Mouse (Mus musculus) heart, embryonic 11.5 days (tissue): ENCODE data around the gene Rnf31. TPM values are rescaled to one million over a fixed set of nuclear protein-coding genes. Genes with fewer than 3 reads are reported as not detected.

Experiments
- ATAC-seq: fragments of 200-750 bp; cut with Nextera tagmentation; replicated peaks from 2 replicates; pipeline ENCODE4 v1.8.0; 2017; ENCODE audit warnings: moderate library complexity; ENCODE audit not compliant: insufficient number of reproducible peaks, low FRiP score, low TSS enrichment
- H3K27ac ChIP-seq: fragments of 300-500 bp; sonication (generic); 2 replicates; pipeline ENCODE4 v1.5.1; 2014; ENCODE audit warnings: mild to moderate bottlenecking, low read depth, low read length
- H3K27me3 ChIP-seq: fragments of 300-500 bp; sonication (generic); 2 replicates; pipeline ENCODE4 v1.6.1; 2014; ENCODE audit warnings: mild to moderate bottlenecking, low read length, mixed read lengths; ENCODE audit not compliant: control insufficient read depth, insufficient read depth
- H3K36me3 ChIP-seq: fragments of 300-500 bp; sonication (generic); 2 replicates; pipeline ENCODE4 v1.6.1; 2014; ENCODE audit warnings: mild to moderate bottlenecking, low read length, moderate library complexity, mixed read lengths; ENCODE audit not compliant: control insufficient read depth, insufficient read depth
- H3K4me1 ChIP-seq: fragments of 300-500 bp; sonication (generic); 2 replicates; pipeline ENCODE4 v1.6.1; 2014; ENCODE audit warnings: low read length; ENCODE audit not compliant: control insufficient read depth, insufficient read depth
- H3K4me2 ChIP-seq: fragments of 300-500 bp; sonication (generic); 2 replicates; pipeline ENCODE4 v1.6.1; 2014; ENCODE audit warnings: mild to moderate bottlenecking, moderate library complexity
- H3K4me3 ChIP-seq: fragments of 300-500 bp; sonication (generic); 2 replicates; pipeline ENCODE4 v1.5.1; 2014; ENCODE audit warnings: low read depth, low read length
- H3K9ac ChIP-seq: fragments of 300-500 bp; sonication (generic); 2 replicates; pipeline ENCODE4 v1.6.1; 2014; ENCODE audit warnings: mild to moderate bottlenecking, low read depth, low read length, moderate library complexity
- H3K9me3 ChIP-seq: fragments of 300-500 bp; sonication (generic); replicated peaks from 2 replicates; pipeline ENCODE4 v1.6.1; 2016; ENCODE audit warnings: low read length; ENCODE audit not compliant: control insufficient read depth
- WGBS: fragments of 180-500 bp; shearing (Covaris S2); extraction: QIAGEN DNeasy Blood & Tissue Kit; methylation state at CpG from one replicate; pipeline ENCODE4 v1.1.7; 2014; ENCODE audit not compliant: insufficient replicate concordance; 5-methylcytosine and 5-hydroxymethylcytosine counted together
- polyA plus RNA-seq: library from polyadenylated mRNA; unstranded; fragments of >200 nt; fragmentation: Nextera tagmentation; extraction: Ambion mirVana; gene quantifications from 2 replicates; pipeline ENCODE4 v1.2.1, GENCODE M21; 2014

Gene Rnf31
- polyA plus RNA-seq, 1 experiment from 2014 or later = 13.0 TPM

DNA sequence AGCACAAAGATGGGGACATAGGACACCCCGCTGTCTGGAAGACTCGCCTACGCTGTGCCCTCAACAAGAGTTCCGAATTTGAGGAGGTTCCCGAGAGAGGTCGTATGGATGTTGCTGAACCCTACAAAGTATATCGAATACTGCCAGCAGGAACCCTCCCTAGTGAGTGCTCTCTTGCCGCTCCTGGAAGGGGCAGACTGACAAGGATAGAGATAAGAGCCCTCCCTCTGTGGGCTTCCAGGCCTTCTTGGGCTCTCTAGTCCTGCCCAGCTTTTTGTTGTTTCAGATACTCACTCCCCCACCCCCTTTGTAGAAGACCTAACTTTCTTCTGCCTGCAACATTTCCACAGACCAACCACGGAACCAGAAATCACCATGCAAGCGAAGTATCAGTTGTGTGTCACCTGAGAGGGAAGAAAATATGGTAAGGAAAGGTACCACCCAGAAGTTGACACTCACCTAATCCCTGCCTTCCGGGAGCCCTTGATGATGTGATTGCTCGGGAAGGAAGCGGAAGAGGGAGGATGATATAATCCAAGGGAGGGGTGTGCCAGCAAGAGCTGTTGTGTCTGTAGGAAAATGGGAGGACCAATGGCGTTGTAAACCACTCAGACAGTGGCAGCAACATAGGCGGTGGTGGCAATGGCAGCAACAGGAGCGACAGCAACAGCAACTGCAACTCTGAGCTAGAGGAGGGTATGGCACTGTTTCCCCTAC lies 14.4 kb downstream of the Rnf31 start:
- H3K9me3 ChIP-seq = no peaks in the 10 kb centered on the region
- H3K27me3 ChIP-seq = no peaks in the 10 kb centered on the region
- H3K36me3 ChIP-seq = peaks cover 32% of the 10 kb centered on the region
- WGBS = 77% methylated on average over 16 of the region's 16 CpGs
- peaks cover 11% of the 10 kb centered on the region; the same call in 1 of the 2 replicates for H3K4me1 ChIP-seq
- H3K9ac ChIP-seq = no peak overlapping the region
- H3K27ac ChIP-seq = no peak overlapping the region
- no peak overlapping the region for H3K4me2 ChIP-seq
- H3K4me3 ChIP-seq = no peak overlapping the region
- ATAC-seq = no peak

DNA sequence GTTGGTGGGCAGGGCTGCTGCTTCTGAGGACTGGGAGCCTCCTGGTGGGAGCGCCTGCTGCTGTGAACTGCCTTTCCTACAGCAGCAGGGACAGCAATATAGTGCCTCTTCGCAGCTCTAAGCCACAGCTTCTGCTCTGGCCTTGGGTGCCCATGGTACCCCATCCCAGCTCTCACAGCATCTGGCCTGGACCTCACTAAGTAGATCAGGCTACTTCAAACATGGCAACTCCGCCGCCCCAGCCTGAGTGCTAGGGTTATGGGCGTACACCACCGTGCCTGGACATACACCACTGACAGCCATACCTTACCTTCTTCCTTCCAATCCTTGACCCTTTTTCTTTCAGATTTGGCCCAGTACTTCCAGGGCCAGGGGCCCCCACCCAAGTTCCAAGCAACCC lies 16.8 kb downstream of the Rnf31 start:
- ATAC-seq = no peak

DNA sequence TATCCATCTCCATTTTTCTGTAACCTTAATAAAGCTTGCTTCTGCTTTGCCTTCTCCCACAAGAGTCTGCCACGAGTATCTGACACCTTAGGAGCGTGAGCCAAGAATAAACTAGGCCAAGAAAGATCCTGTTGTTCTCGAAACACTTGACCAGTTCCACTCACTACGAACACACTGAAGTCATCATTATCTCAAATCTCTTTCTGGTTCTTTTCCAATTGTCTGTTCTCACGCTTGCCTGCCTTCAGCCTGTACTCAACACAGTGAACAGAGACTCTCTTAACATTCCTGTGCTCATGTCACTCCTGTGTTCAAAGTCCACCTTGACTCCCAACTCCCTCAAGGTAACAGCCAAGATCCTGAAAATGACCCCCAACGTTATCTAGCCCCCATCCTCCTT lies 21.8 kb downstream of the Rnf31 start:
- H3K4me1 ChIP-seq = 0 out of 2 replicates have a peak, but pooled peaks cover 12% of the 10 kb centered on the region
- H3K9me3 ChIP-seq = no peaks in the 10 kb centered on the region
- peaks cover 7% of the 10 kb centered on the region; the same call in 1 of the 2 replicates for H3K36me3 ChIP-seq
- no peak overlapping the region for H3K9ac ChIP-seq
- H3K4me3 ChIP-seq = no peak overlapping the region
- 0 out of 2 replicates have a peak overlapping the region, but pooled peaks have one; percentile 18 for H3K27ac ChIP-seq
- H3K27me3 ChIP-seq = no peaks in the 10 kb centered on the region
- no peak for ATAC-seq
- WGBS = 38% methylated on average over 6 of the region's 6 CpGs
- H3K4me2 ChIP-seq = no peak overlapping the region

More for the DNA sequence above, 16.8 kb downstream of the Rnf31 start:
- Histone ChIP-seq H3K4me3 (no peak overlapping the region), H3K9ac (no peak overlapping the region), H3K36me3 (peaks cover 17% of the 10 kb centered on the region), H3K4me1 (peaks cover 14% of the 10 kb centered on the region; the same call in 1 of the 2 replicates), H3K4me2 (no peak overlapping the region), H3K27me3 (no peaks in the 10 kb centered on the region), H3K9me3 (no peaks in the 10 kb centered on the region), H3K27ac (no peak overlapping the region)
- WGBS = 87% methylated on average over 6 of the region's 6 CpGs

DNA sequence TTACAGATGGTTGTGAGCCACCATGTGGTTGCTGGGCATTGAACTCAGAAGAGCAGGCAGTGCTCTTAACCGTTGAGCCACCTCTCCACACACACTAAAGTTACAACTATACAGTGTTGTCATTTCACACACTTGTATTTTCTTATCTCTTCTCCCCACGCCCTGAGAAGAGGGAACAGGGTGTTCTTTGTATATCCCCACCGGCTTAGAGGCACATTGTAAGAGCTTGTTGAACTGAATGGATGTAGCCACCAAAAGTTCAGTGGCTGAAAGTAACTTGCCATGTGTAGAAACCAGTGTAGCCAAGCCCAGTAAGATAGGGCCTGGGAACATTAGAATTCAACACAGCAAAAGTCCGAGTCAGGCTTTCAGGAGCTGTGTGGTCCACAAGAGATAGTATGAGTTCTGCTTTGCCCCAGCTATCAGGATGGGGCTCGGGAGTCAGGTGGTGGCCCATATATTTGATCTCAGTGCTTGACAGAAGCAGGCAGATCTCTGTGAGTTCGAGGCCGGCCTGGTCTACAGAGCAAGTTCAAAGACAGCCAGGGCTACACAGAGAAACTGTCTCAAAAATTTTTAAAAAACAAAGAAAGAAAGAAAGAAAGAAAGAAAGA lies 23.2 kb downstream of the Rnf31 start:
- Histone ChIP-seq H3K9ac (no peak overlapping the region), H3K4me2 (no peak overlapping the region), H3K27me3 (no peaks in the 10 kb centered on the region), H3K4me3 (no peak overlapping the region), H3K36me3 (no peaks in the 10 kb centered on the region), H3K9me3 (no peaks in the 10 kb centered on the region), H3K4me1 (peaks cover 17% of the 10 kb centered on the region; the same call in 1 of the 2 replicates), H3K27ac (no peak overlapping the region)
- ATAC-seq = no peak
- 63% methylated on average over 7 of the region's 7 CpGs for WGBS

DNA sequence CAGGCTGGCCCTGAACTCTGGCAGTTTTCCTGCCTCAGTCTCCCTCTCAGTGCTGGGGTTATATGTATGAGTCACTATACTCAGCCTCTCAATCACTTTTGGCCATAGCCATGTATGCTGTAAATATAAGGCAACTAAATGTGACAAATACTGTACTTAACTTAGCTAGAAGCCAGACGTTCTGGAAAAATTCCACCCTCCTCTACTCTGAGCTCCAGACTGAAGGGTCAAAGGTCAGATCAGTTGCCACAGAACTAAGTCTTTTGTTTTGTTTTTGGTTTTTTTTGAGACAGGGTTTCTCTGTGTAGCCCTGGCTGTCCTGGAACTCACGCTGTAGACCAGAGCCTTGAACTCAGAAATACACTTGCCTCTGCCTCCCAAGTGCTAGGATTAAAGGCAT lies 24.4 kb downstream of the Rnf31 start:
- 52% methylated on average over 2 of the region's 2 CpGs for WGBS
- no peak overlapping the region for H3K4me3 ChIP-seq
- peaks cover 17% of the 10 kb centered on the region; the same call in 1 of the 2 replicates for H3K4me1 ChIP-seq
- H3K9me3 ChIP-seq = no peaks in the 10 kb centered on the region
- H3K9ac ChIP-seq = no peak overlapping the region
- ATAC-seq = no peak
- H3K27ac ChIP-seq = no peak overlapping the region
- H3K4me2 ChIP-seq = no peak overlapping the region
- no peaks in the 10 kb centered on the region for H3K27me3 ChIP-seq
- H3K36me3 ChIP-seq = no peaks in the 10 kb centered on the region

DNA sequence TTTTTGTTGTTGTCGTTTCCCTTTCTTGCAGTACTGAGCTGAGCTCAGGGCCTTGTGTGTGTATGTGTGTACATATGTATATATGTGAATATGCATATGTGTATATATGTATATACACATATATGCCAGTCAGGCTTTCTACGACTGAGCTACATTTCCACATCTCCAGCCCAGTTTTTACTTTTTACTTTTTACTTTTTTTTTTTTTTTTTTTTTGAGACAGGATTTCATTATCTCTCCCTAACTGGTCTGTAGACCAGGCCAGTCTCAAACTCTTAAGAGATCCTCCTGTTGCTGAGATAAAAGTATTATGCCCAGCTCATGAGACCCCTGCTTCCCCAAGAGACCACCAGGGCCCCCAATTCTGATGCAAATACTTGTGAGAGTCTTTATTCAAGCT lies 25.3 kb downstream of the Rnf31 start:
- H3K4me3 ChIP-seq = no peak overlapping the region

DNA sequence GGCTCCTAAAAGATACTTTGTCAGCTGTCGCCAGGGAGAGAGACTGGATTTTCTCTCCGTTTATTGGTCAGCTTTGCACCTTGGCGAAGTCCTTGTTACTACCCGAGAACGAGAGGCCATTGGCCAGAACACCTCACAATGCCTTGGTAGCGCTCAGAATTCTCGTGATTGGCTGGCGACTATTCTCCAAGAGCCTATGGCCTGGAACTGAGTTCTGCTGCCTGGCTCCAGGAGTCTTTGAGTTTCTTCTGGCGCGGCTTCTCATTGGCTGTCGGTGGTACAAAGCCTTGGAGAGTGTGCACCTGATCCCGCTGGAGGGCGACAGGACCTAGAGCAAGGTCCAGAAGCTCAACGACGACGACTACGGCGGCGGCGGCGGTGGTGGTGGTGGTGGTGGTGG lies 26.3 kb downstream of the Rnf31 start, which contains the start of gene Rec8:
Gene Rec8, plus strand, starts transcription at position 216 of the 400 bp plus-strand sequence.
- H3K4me2 ChIP-seq = peak within 1 kb of the TSS; percentile 57
- WGBS = 9% methylated on average over 21 of the region's 21 CpGs
- peak within 1 kb of the TSS; percentile 35 for H3K4me3 ChIP-seq
- no peak within 1 kb of the TSS for H3K27ac ChIP-seq
- ATAC-seq = peak; percentile 71
- no peaks in the 10 kb centered on the region for H3K9me3 ChIP-seq
- H3K36me3 ChIP-seq = no peaks in the 10 kb centered on the region
- H3K27me3 ChIP-seq = no peaks in the 10 kb centered on the region
- peaks cover 14% of the 10 kb centered on the region; the same call in 1 of the 2 replicates for H3K4me1 ChIP-seq
- H3K9ac ChIP-seq = peak within 1 kb of the TSS; percentile 56; the same call in 1 of the 2 replicates

More for the DNA sequence above, 25.3 kb downstream of the Rnf31 start:
- Histone ChIP-seq H3K9ac (no peak overlapping the region), H3K27me3 (no peaks in the 10 kb centered on the region), H3K9me3 (no peaks in the 10 kb centered on the region), H3K27ac (no peak overlapping the region), H3K4me1 (peaks cover 17% of the 10 kb centered on the region; the same call in 1 of the 2 replicates), H3K36me3 (no peaks in the 10 kb centered on the region), H3K4me2 (no peak overlapping the region)
- 77% methylated on average over 2 of the region's 2 CpGs for WGBS
- ATAC-seq = no peak

DNA sequence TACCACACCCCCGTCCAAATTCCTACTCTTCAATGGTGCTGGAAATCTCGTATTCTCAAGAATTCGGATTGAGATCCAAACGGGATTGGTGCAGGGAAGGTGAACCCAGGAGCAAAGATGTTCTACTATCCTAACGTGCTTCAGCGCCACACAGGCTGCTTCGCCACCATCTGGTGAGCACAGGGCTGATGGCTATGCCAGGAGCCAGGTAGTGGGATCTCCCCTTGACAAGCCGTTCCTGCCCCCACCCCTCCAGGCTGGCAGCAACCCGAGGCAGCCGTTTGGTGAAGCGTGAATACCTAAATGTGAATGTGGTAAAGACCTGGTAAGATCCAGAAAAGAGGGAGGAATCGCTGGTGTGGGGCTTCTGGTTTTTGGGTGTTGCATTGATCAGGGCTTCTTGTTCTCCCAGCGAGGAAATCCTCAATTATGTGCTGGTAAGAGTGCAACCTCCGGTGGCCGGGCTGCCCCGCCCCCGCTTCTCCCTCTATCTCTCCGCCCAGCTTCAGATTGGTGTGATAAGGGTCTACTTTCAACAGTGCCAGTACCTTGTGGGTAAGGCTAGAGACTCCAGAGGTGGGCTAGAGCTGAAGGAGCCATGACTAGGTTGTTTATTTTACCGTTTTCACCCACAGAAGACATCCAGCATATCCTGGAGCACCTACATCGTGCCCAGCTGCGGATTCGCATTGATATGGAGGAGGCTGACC lies 27.1 kb downstream of the Rnf31 start:
- no peaks in the 10 kb centered on the region for H3K27me3 ChIP-seq
- peaks cover 14% of the 10 kb centered on the region; the same call in 1 of the 2 replicates for H3K4me1 ChIP-seq
- peak overlapping the region; percentile 35 for H3K4me3 ChIP-seq
- ATAC-seq = no peak
- peak overlapping the region; percentile 57 for H3K4me2 ChIP-seq
- WGBS = 33% methylated on average over 22 of the region's 22 CpGs
- no peaks in the 10 kb centered on the region for H3K9me3 ChIP-seq
- H3K9ac ChIP-seq = peak overlapping the region; percentile 56; the same call in 1 of the 2 replicates
- H3K27ac ChIP-seq = no peak overlapping the region
- no peaks in the 10 kb centered on the region for H3K36me3 ChIP-seq
